Mouse (Mus musculus) layer of hippocampus, postnatal 36 days (tissue): Measurements from ENCODE around the gene Ncor2. TPM values are rescaled to one million over a fixed set of nuclear protein-coding genes. Genes with fewer than 3 reads are reported as not detected.

ENCODE experiments used
- DNase-seq, 2 experiments: peaks; one replicate each; pipeline ENCODE4 v3.0.0; 2022
- total RNA-seq, 2 experiments: library from RNA; stranded (reverse); gene quantifications; 2 replicates each; pipeline ENCODE4 v1.2.3; 2021

Ncor2 gene
- total RNA-seq, 2 experiments from 2014 or later = 266 to 300 TPM

- DNase-seq = no peak
These were observed 11.2 kb upstream of the Ncor2 start for GRCm38 (mm10) chr5:125190105-125190813.

GRCm38 (mm10) chr5:125189625-125190024 is 10.6 kb upstream of the Ncor2 start:
- DNase-seq = peak in 1 of 2 experiments; percentile 71

- DNase-seq = no peak
These were observed 10.0 kb upstream of the Ncor2 start for GRCm38 (mm10) chr5:125188812-125189598.

GRCm38 (mm10) chr5:125184826-125185225 is 5.8 kb upstream of the Ncor2 start:
- no peak for DNase-seq

- DNase-seq = no peak
These were observed 4.4 kb upstream of the Ncor2 start for GRCm38 (mm10) chr5:125183321-125184003.

- no peak for DNase-seq
These were observed 1.7 kb upstream of the Ncor2 start for GRCm38 (mm10) chr5:125180630-125181263.

GRCm38 (mm10) chr5:125179735-125180629 is 963 bp upstream of the Ncor2 start:
- peak in 1 of 2 experiments; percentile 71 for DNase-seq

GRCm38 (mm10) chr5:125178171-125179006 is 630 bp downstream of the Ncor2 start:
- peak; percentile 72 to 73 for DNase-seq

GRCm38 (mm10) chr5:125177481-125178134 is 1.4 kb downstream of the Ncor2 start:
- DNase-seq = peak; percentile 80 to 82

- DNase-seq = peak; percentile 72
These were observed 2.2 kb downstream of the Ncor2 start for GRCm38 (mm10) chr5:125176864-125177263.

- DNase-seq = no peak
These were observed 2.7 kb downstream of the Ncor2 start for GRCm38 (mm10) chr5:125176370-125176766.

- DNase-seq = no peak
These were observed 3.2 kb downstream of the Ncor2 start for GRCm38 (mm10) chr5:125175673-125176369.

- DNase-seq = peak; percentile 62 to 69
These were observed 4.0 kb downstream of the Ncor2 start for GRCm38 (mm10) chr5:125174726-125175672.

GRCm38 (mm10) chr5:125173868-125174267 is 5.2 kb downstream of the Ncor2 start:
- no peak for DNase-seq

GRCm38 (mm10) chr5:125172831-125173615 is 6.0 kb downstream of the Ncor2 start:
- DNase-seq = no peak

- no peak for DNase-seq
These were observed 7.8 kb downstream of the Ncor2 start for GRCm38 (mm10) chr5:125171259-125171658.

GRCm38 (mm10) chr5:125170107-125170842 is 8.7 kb downstream of the Ncor2 start:
- no peak for DNase-seq
